In genomic region chr13:43234869-43235585, GRCm38 (mm10) we compare ENCODE assay signal across 9 mouse cellular contexts.
DNase-seq lines count a peak whose midpoint lies in the region; ATAC-seq and TF ChIP-seq lines count a peak whose summit lies in the region.
"Had no signal": no experiment of that assay in that cellular context is flagged by ENCODE, and none has a peak within 500 bp of the region (broad histone marks: within the 10 kb centered on the region; RNA-seq: fewer than 3 reads in every experiment).

No protein-coding gene starts in this region.

- WGBS in forebrain, embryonic 10.5 days, result 65% methylated on average over 9 of the region's 9 CpGs
- 71% methylated on average over 9 of the region's 9 CpGs for WGBS in forebrain, embryonic 11.5 days
- 38% methylated on average over 9 of the region's 9 CpGs for WGBS in lung, embryonic 15.5 days
- 62% methylated on average over 9 of the region's 9 CpGs for WGBS in hindbrain, embryonic 14.5 days
- WGBS in midbrain, postnatal 0 days, result 56% methylated on average over 9 of the region's 9 CpGs

- H3K9me3 ChIP-seq in forebrain, embryonic 10.5 days, result no peaks in the 10 kb centered on the region
- no peaks in the 10 kb centered on the region for H3K9me3 ChIP-seq in forebrain, embryonic 11.5 days (ENCODE audit: control insufficient read depth, low read length)
- H3K9me3 ChIP-seq in lung, embryonic 15.5 days, result no peaks in the 10 kb centered on the region
- no peaks in the 10 kb centered on the region for H3K9me3 ChIP-seq in hindbrain, embryonic 14.5 days (ENCODE audit: control insufficient read depth, low read length)
- H3K9me3 ChIP-seq in midbrain, postnatal 0 days (ENCODE audit: low read length), result no peaks in the 10 kb centered on the region

- ATAC-seq in forebrain, embryonic 11.5 days (replicated peaks; ENCODE audit: low FRiP score), result no peak
- no peak for ATAC-seq in lung, embryonic 15.5 days (ENCODE audit: borderline replicate concordance, extremely low read depth, low FRiP score, low TSS enrichment)
- peak; percentile 44; the same call in 1 of the 2 replicates for ATAC-seq in hindbrain, embryonic 14.5 days (ENCODE audit: low FRiP score)
- no peak for ATAC-seq in midbrain, postnatal 0 days (ENCODE audit: low FRiP score)

- H3K9ac ChIP-seq in forebrain, embryonic 11.5 days (ENCODE audit: low read length), result no peak overlapping the region
- no peak overlapping the region for H3K9ac ChIP-seq in lung, embryonic 15.5 days
- no peak overlapping the region for H3K9ac ChIP-seq in hindbrain, embryonic 14.5 days
- no peak overlapping the region for H3K9ac ChIP-seq in midbrain, postnatal 0 days (replicated peaks; ENCODE audit: low read length, poor library complexity, severe bottlenecking)

- no peak overlapping the region for H3K4me2 ChIP-seq in forebrain, embryonic 11.5 days (ENCODE audit: low read depth, low read length, severe bottlenecking)
- H3K4me2 ChIP-seq in lung, embryonic 15.5 days, result no peak overlapping the region
- no peak overlapping the region for H3K4me2 ChIP-seq in hindbrain, embryonic 14.5 days (replicated peaks)
- H3K4me2 ChIP-seq in midbrain, postnatal 0 days (ENCODE audit: low read depth, low read length, poor library complexity, severe bottlenecking), result no peak overlapping the region

- peak overlapping the region; percentile 44; the same call in 1 of the 2 replicates for H3K27ac ChIP-seq in forebrain, embryonic 10.5 days
- no peak overlapping the region for H3K27ac ChIP-seq in forebrain, embryonic 11.5 days (ENCODE audit: low read depth, low read length)
- peak overlapping the region; percentile 55; the same call in 1 of the 2 replicates for H3K27ac ChIP-seq in lung, embryonic 15.5 days
- peak overlapping the region; percentile 22; the same call in 1 of the 2 replicates for H3K27ac ChIP-seq in hindbrain, embryonic 14.5 days
- H3K27ac ChIP-seq in midbrain, postnatal 0 days (ENCODE audit: low read depth, low read length), result 0 out of 2 replicates have a peak overlapping the region, but pooled peaks have one; percentile 12

- no peaks in the 10 kb centered on the region for H3K36me3 ChIP-seq in forebrain, embryonic 10.5 days (replicated peaks)
- no peaks in the 10 kb centered on the region for H3K36me3 ChIP-seq in forebrain, embryonic 11.5 days (ENCODE audit: control insufficient read depth, insufficient read depth, low read length)
- no peaks in the 10 kb centered on the region for H3K36me3 ChIP-seq in lung, embryonic 15.5 days
- no peaks in the 10 kb centered on the region for H3K36me3 ChIP-seq in hindbrain, embryonic 14.5 days (replicated peaks; ENCODE audit: control insufficient read depth, insufficient read depth)
- H3K36me3 ChIP-seq in midbrain, postnatal 0 days (ENCODE audit: insufficient read depth, low read length), result no peaks in the 10 kb centered on the region

- peaks cover 48% of the 10 kb centered on the region for H3K4me1 ChIP-seq in forebrain, embryonic 10.5 days
- H3K4me1 ChIP-seq in forebrain, embryonic 11.5 days (replicated peaks; ENCODE audit: control insufficient read depth, insufficient read depth, low read length), result no peaks in the 10 kb centered on the region
- peaks cover 60% of the 10 kb centered on the region for H3K4me1 ChIP-seq in lung, embryonic 15.5 days
- peaks cover 22% of the 10 kb centered on the region for H3K4me1 ChIP-seq in hindbrain, embryonic 14.5 days (replicated peaks; ENCODE audit: control insufficient read depth, insufficient read depth, low read length)
- H3K4me1 ChIP-seq in midbrain, postnatal 0 days (ENCODE audit: insufficient read depth, low read length), result peaks cover 10% of the 10 kb centered on the region; the same call in 1 of the 2 replicates

- intact Hi-C loops in left cerebral cortex, postnatal 36 days (cut with DNase I), result loop anchor here (5.0 kb wide), 1 partner anchor 43 kb away; no protein-coding TSS in a partner anchor

- H3K27me3 ChIP-seq in forebrain, embryonic 10.5 days (ENCODE audit: poor library complexity, severe bottlenecking), result no peaks in the 10 kb centered on the region
- H3K27me3 ChIP-seq in forebrain, embryonic 11.5 days (ENCODE audit: control insufficient read depth, insufficient read depth, low read length), result no peaks in the 10 kb centered on the region
- no peaks in the 10 kb centered on the region for H3K27me3 ChIP-seq in lung, embryonic 15.5 days
- no peaks in the 10 kb centered on the region for H3K27me3 ChIP-seq in hindbrain, embryonic 14.5 days (ENCODE audit: control insufficient read depth, insufficient read depth, low read length)
- H3K27me3 ChIP-seq in midbrain, postnatal 0 days (ENCODE audit: insufficient read depth, low read length), result no peaks in the 10 kb centered on the region

- DNase-seq in forebrain, embryonic 10.5 days (ENCODE audit: extremely low spot score, low spot score), result no peak
- no peak for DNase-seq in forebrain, embryonic 11.5 days (ENCODE audit: low spot score)
- no peak for DNase-seq in lung, postnatal 25 days (ENCODE audit: low spot score)
- DNase-seq in hindbrain, embryonic 14.5 days (ENCODE audit: low spot score), result no peak
- DNase-seq in midbrain, postnatal 0 days (ENCODE audit: low spot score), result no peak
- no peak for DNase-seq in ovary, postnatal 36 days (ENCODE audit: low spot score)
- DNase-seq in left cerebral cortex, postnatal 36 days (ENCODE audit: low spot score in 2 of 2), result no peak
- DNase-seq: gastrocnemius, postnatal 14 days had no signal

- peak; percentile 11; the same call in 1 of the 2 replicates for TF ChIP-seq CTCF in midbrain, postnatal 0 days (IDR thresholded peaks at IDR 0.05)

- H3K4me3 ChIP-seq in forebrain, embryonic 10.5 days, result no peak overlapping the region
- no peak overlapping the region for H3K4me3 ChIP-seq in forebrain, embryonic 11.5 days (ENCODE audit: low read depth, low read length)
- no peak overlapping the region for H3K4me3 ChIP-seq in lung, embryonic 15.5 days
- no peak overlapping the region for H3K4me3 ChIP-seq in hindbrain, embryonic 14.5 days (replicated peaks; ENCODE audit: low read length)
- H3K4me3 ChIP-seq in midbrain, postnatal 0 days (ENCODE audit: low read depth, low read length), result no peak overlapping the region
